ENCODE assay signal across 15 mouse cellular contexts in the genomic region with DNA sequence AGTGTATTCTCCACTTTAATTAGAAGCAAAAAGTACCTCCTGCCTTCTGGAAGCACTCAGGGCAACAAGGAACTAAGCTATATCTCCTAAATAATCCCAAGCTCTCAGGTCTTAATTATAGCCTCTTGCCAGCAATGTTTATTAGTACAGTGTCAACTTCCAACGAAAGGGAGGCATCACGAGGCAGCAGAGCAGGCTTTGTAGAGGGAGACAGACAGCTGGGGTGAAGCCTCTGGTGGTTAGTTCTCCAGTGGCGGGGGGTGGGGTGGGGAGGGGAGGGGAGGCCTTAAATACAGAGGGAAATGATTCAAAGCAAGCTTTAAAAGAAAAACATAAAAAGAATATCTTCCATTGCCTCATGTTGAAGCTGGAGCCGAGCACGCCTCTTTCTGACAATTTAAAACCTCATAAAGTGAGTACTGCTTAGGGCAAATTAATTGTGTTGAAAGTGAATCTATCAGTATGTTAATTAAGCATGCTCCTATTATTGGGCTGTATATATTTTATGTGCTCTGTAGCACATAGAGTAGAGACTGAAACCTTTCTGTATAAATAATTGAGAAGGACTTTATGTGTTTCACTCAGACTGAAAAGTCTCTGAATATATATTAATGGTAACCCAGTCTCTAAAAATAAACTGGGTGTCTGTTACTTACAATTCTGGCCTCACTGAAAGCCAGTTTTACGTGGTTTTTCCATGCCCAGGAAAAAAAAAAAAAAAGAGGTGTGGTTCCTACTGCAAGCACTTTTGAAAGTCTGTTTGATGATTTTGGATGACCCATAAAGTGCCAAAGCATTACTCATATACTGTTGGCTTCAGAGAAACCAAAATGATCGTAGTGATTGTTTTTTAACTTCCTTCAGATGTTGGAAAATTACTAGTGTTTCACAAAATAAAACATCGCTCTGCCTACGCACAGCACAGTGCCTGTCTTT. TPM values are rescaled to one million over a fixed set of nuclear protein-coding genes. Genes with fewer than 3 reads are reported as not detected.
DNase-seq lines count a peak whose midpoint lies in the region; ATAC-seq lines count a peak whose summit lies in the region.
"Had no signal": no experiment of that assay in that cellular context is flagged by ENCODE, and none has a peak within 500 bp of the region (broad histone marks: within the 10 kb centered on the region; RNA-seq: fewer than 3 reads in every experiment).

No protein-coding gene starts in this region.

- H3K9me3 ChIP-seq in hindbrain, embryonic 15.5 days: no peaks in the 10 kb centered on the region
- H3K9me3 ChIP-seq in hindbrain, embryonic 12.5 days (replicated peaks): no peaks in the 10 kb centered on the region
- no peaks in the 10 kb centered on the region for H3K9me3 ChIP-seq in embryonic facial prominence, embryonic 13.5 days
- no peaks in the 10 kb centered on the region for H3K9me3 ChIP-seq in limb, embryonic 15.5 days
- H3K9me3 ChIP-seq: G1E; heart, embryonic 15.5 days had no signal

- H3K4me3 ChIP-seq in hindbrain, embryonic 15.5 days: no peak overlapping the region
- no peak overlapping the region for H3K4me3 ChIP-seq in hindbrain, embryonic 12.5 days
- no peak overlapping the region for H3K4me3 ChIP-seq in embryonic facial prominence, embryonic 13.5 days
- no peak overlapping the region for H3K4me3 ChIP-seq in limb, embryonic 15.5 days
- H3K4me3 ChIP-seq: heart, embryonic 15.5 days; left cerebral cortex, adult 2 months had no signal

- H3K4me1 ChIP-seq in hindbrain, embryonic 15.5 days (replicated peaks): no peaks in the 10 kb centered on the region
- no peaks in the 10 kb centered on the region for H3K4me1 ChIP-seq in hindbrain, embryonic 12.5 days
- H3K4me1 ChIP-seq in embryonic facial prominence, embryonic 13.5 days: peaks cover 2% of the 10 kb centered on the region
- H3K4me1 ChIP-seq in limb, embryonic 15.5 days: peaks cover 7% of the 10 kb centered on the region; the same call in 1 of the 2 replicates
- H3K4me1 ChIP-seq: heart, embryonic 15.5 days had no signal

- H3K27ac ChIP-seq in hindbrain, embryonic 15.5 days (replicated peaks): no peak overlapping the region
- H3K27ac ChIP-seq in hindbrain, embryonic 12.5 days: no peak overlapping the region
- peak overlapping the region; percentile 48; the same call in 1 of the 2 replicates for H3K27ac ChIP-seq in embryonic facial prominence, embryonic 13.5 days
- peak overlapping the region; percentile 86 for H3K27ac ChIP-seq in limb, embryonic 15.5 days
- H3K27ac ChIP-seq: heart, embryonic 15.5 days; left cerebral cortex, adult 2 months had no signal

- H3K36me3 ChIP-seq in hindbrain, embryonic 15.5 days: no peaks in the 10 kb centered on the region
- no peaks in the 10 kb centered on the region for H3K36me3 ChIP-seq in hindbrain, embryonic 12.5 days
- H3K36me3 ChIP-seq in embryonic facial prominence, embryonic 13.5 days: no peaks in the 10 kb centered on the region
- H3K36me3 ChIP-seq in limb, embryonic 15.5 days: no peaks in the 10 kb centered on the region
- H3K36me3 ChIP-seq: G1E; heart, embryonic 15.5 days had no signal

- 55% methylated on average over 9 of the region's 9 CpGs for WGBS in hindbrain, embryonic 15.5 days
- 63% methylated on average over 9 of the region's 9 CpGs for WGBS in hindbrain, embryonic 12.5 days
- 29% methylated on average over 9 of the region's 9 CpGs for WGBS in embryonic facial prominence, embryonic 13.5 days
- 12% methylated on average over 9 of the region's 9 CpGs for WGBS in limb, embryonic 15.5 days

- peak; percentile 26 for DNase-seq in CD4-positive helper T cell, adult 2 months (ENCODE audit: low read depth, low spot score)
- DNase-seq in layer of hippocampus, adult 18-20 months (ENCODE audit: low spot score in 2 of 2): no peak
- DNase-seq in thymus, postnatal 10 days (ENCODE audit: low spot score in 2 of 2): no peak
- DNase-seq: cerebellum, adult 8-10 months; kidney, adult 11 months; lung, postnatal 10 days had no signal

- H3K27me3 ChIP-seq in hindbrain, embryonic 15.5 days: no peaks in the 10 kb centered on the region
- H3K27me3 ChIP-seq in hindbrain, embryonic 12.5 days: no peaks in the 10 kb centered on the region
- H3K27me3 ChIP-seq in embryonic facial prominence, embryonic 13.5 days: no peaks in the 10 kb centered on the region
- no peaks in the 10 kb centered on the region for H3K27me3 ChIP-seq in limb, embryonic 15.5 days
- H3K27me3 ChIP-seq: heart, embryonic 15.5 days had no signal

- no peak overlapping the region for H3K4me2 ChIP-seq in hindbrain, embryonic 15.5 days
- H3K4me2 ChIP-seq in hindbrain, embryonic 12.5 days (replicated peaks): no peak overlapping the region
- no peak overlapping the region for H3K4me2 ChIP-seq in embryonic facial prominence, embryonic 13.5 days
- H3K4me2 ChIP-seq in limb, embryonic 15.5 days: peak overlapping the region; percentile 5; the same call in 1 of the 2 replicates
- H3K4me2 ChIP-seq: heart, embryonic 15.5 days had no signal

- no peak overlapping the region for H3K9ac ChIP-seq in hindbrain, embryonic 15.5 days
- no peak overlapping the region for H3K9ac ChIP-seq in hindbrain, embryonic 12.5 days
- no peak overlapping the region for H3K9ac ChIP-seq in embryonic facial prominence, embryonic 13.5 days
- H3K9ac ChIP-seq in limb, embryonic 15.5 days: no peak overlapping the region
- H3K9ac ChIP-seq: heart, embryonic 15.5 days had no signal

- ATAC-seq in hindbrain, embryonic 15.5 days (ENCODE audit: low FRiP score, low read depth): peak; percentile 38; the same call in 1 of the 2 replicates
- no peak for ATAC-seq in hindbrain, embryonic 12.5 days (ENCODE audit: low FRiP score)
- ATAC-seq in embryonic facial prominence, embryonic 13.5 days (ENCODE audit: insufficient number of reproducible peaks, insufficient read depth, low FRiP score, low TSS enrichment, low read depth): no peak
- peak; percentile 79 for ATAC-seq in limb, embryonic 15.5 days (ENCODE audit: insufficient number of reproducible peaks, low FRiP score, low TSS enrichment, low read depth)
- ATAC-seq in megakaryocyte progenitor cell, adult 5-6 weeks (replicated peaks; ENCODE audit: poor library complexity): no peak

RNA-seq across cellular contexts. Expression of gene Sucnr1, which starts 42.5 kb away (rescaled TPM):
- polyA plus RNA-seq in hindbrain, embryonic 15.5 days (2015; fragmentation: Nextera tagmentation; extraction: Ambion mirVana): not detected in 2 replicates
- 0.20 TPM in 1 of 2 replicates, not detected in the other for polyA plus RNA-seq in hindbrain, embryonic 12.5 days (2016; fragmentation: Nextera tagmentation; extraction: Ambion mirVana)
- polyA plus RNA-seq in embryonic facial prominence, embryonic 13.5 days (2015; fragmentation: Nextera tagmentation; extraction: Ambion mirVana): 0.25 and 0.33 TPM in 2 replicates
- 1.0 and 2.2 TPM in 2 replicates for polyA plus RNA-seq in limb, embryonic 15.5 days (2015; fragmentation: Nextera tagmentation; extraction: Ambion mirVana)
- total RNA-seq in layer of hippocampus, adult 18-20 months (2021): not detected
- total RNA-seq in megakaryocyte progenitor cell, adult 5-6 weeks (2015): 0.79 TPM in 1 of 2 replicates, not detected in the other
- total RNA-seq in megakaryocyte progenitor cell, adult 5-6 weeks (2017): not detected in 2 replicates
- total RNA-seq: G1E; left cerebral cortex, adult 2 months had no signal
- polyA plus RNA-seq: frontal cortex, adult 2 months; G1E had no signal

Comparison
In these comparisons a context has a peak if more than half of its experiments do, and no peak if none do; other contexts are left out.
1. ATAC-seq: peak in hindbrain, embryonic 15.5 days (single experiment) and limb, embryonic 15.5 days (single experiment); none in hindbrain, embryonic 12.5 days (single experiment), embryonic facial prominence, embryonic 13.5 days (single experiment) and megakaryocyte progenitor cell, adult 5-6 weeks (single experiment).
2. H3K27ac ChIP-seq: peak in embryonic facial prominence, embryonic 13.5 days (single experiment) and limb, embryonic 15.5 days (single experiment); none in hindbrain, embryonic 15.5 days (single experiment) and hindbrain, embryonic 12.5 days (single experiment).